Mouse (Mus musculus): Measurements from ENCODE around the gene Pifo.
A peak's percentile ranks its signal among the peaks of the same experiment; 100 is the strongest.
"Not testable (repeated sequence)": the region's sequence is repeated elsewhere in the genome, so short reads cannot be mapped to it uniquely, and the experiment has no call there.

The Pifo gene

GRCm38 (mm10) chr3:106014546-106014945 is at the start of gene Pifo:
Pifo (minus strand) TSS chr3:106014646.
- no peak for DNase-seq (ENCODE audit: low read depth, low spot score)

GRCm38 (mm10) chr3:106057966-106058365 is 43.5 kb upstream of the Pifo start:
- no peak for DNase-seq (ENCODE audit: low read depth, low spot score)

GRCm38 (mm10) chr3:106051896-106052295 is 37.5 kb upstream of the Pifo start:
- no peak for DNase-seq (ENCODE audit: low read depth, low spot score)

- no peak for DNase-seq (ENCODE audit: low read depth, low spot score)
Measured at GRCm38 (mm10) chr3:106040306-106040705, 25.9 kb upstream of the Pifo start.

GRCm38 (mm10) chr3:106032781-106033180 is 18.3 kb upstream of the Pifo start, which contains the start of gene Chil5:
Chil5 (minus strand) TSS chr3:106032814.
- no peak for DNase-seq (ENCODE audit: low read depth, low spot score)

GRCm38 (mm10) chr3:106024135-106024534 is 9.7 kb upstream of the Pifo start:
- no peak for DNase-seq (ENCODE audit: low read depth, low spot score)

- DNase-seq (ENCODE audit: low read depth, low spot score): peak; percentile 10
Measured at GRCm38 (mm10) chr3:106021840-106022239, 7.4 kb upstream of the Pifo start.

GRCm38 (mm10) chr3:106003360-106003759 is 11.1 kb downstream of the Pifo start:
- not testable (repeated sequence) for DNase-seq (ENCODE audit: low read depth, low spot score)

GRCm38 (mm10) chr3:106001416-106002370 is 12.8 kb downstream of the Pifo start:
- no peak for DNase-seq (ENCODE audit: low read depth, low spot score)

GRCm38 (mm10) chr3:106000707-106001375 is 13.6 kb downstream of the Pifo start:
- peak; percentile 37 for DNase-seq (ENCODE audit: low read depth, low spot score)

- DNase-seq (ENCODE audit: low read depth, low spot score): peak; percentile 79
Measured at GRCm38 (mm10) chr3:105994730-105995129, 19.7 kb downstream of the Pifo start.

- DNase-seq (ENCODE audit: low read depth, low spot score): peak; percentile 68
Measured at GRCm38 (mm10) chr3:105991653-105992283, 22.7 kb downstream of the Pifo start.

- DNase-seq (ENCODE audit: low read depth, low spot score): not testable (repeated sequence)
Measured at GRCm38 (mm10) chr3:105989611-105990010, 24.8 kb downstream of the Pifo start.

GRCm38 (mm10) chr3:105974174-105974573 is 40.3 kb downstream of the Pifo start:
- no peak for DNase-seq (ENCODE audit: low read depth, low spot score)

- DNase-seq (ENCODE audit: low read depth, low spot score): no peak
Measured at GRCm38 (mm10) chr3:105973411-105973810, 41.0 kb downstream of the Pifo start, which contains the start of gene Ovgp1. Ovgp1 (plus strand) TSS chr3:105973711.

- no peak for DNase-seq (ENCODE audit: low read depth, low spot score)
Measured at GRCm38 (mm10) chr3:105971831-105972446, 42.5 kb downstream of the Pifo start.

- peak; percentile 53 for DNase-seq (ENCODE audit: low read depth, low spot score)
Measured at GRCm38 (mm10) chr3:105960700-105961099, 53.7 kb downstream of the Pifo start.

- no peak for DNase-seq (ENCODE audit: low read depth, low spot score)
Measured at GRCm38 (mm10) chr3:105959999-105960398, 54.4 kb downstream of the Pifo start, which contains the start of gene Atp5f1. Atp5f1 (minus strand) TSS chr3:105960099.

- no peak for DNase-seq (ENCODE audit: low read depth, low spot score)
Measured at GRCm38 (mm10) chr3:105959585-105959984, 54.9 kb downstream of the Pifo start.

GRCm38 (mm10) chr3:105958974-105959580 is 55.4 kb downstream of the Pifo start, which contains the start of gene Wdr77:
Wdr77 (plus strand) TSS chr3:105959369.
- DNase-seq (ENCODE audit: low read depth, low spot score): peak; percentile 100

GRCm38 (mm10) chr3:105958204-105958603 is 56.2 kb downstream of the Pifo start:
- DNase-seq (ENCODE audit: low read depth, low spot score): no peak
